In the genomic region with DNA sequence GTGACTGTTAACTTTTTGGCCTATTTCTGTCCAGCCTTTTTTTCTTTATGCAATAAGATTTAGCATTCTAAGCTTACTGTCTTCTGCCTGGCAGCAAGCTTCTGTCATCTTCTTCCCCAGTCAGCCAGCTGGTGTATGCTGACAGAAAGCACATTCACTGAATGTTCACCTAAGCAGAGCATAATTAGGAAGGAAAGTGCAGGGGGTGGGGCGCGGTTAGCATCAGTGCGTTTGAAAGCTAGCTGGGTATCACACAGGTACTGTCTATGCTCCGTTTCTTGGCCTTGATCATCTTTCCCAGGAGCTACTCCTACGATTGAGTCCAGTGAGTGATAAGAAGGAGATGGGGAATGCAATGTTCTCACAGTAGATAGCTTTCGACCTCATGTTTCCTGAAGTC, we compare ENCODE assay signal across 27 mouse cellular contexts. TPM values are rescaled to one million over a fixed set of nuclear protein-coding genes. Genes with fewer than 3 reads are reported as not detected.
DNase-seq lines count a peak whose midpoint lies in the region; ATAC-seq lines count a peak whose summit lies in the region.
"Had no signal": no experiment of that assay in that cellular context is flagged by ENCODE, and none has a peak within 500 bp of the region (broad histone marks: within the 10 kb centered on the region; RNA-seq: fewer than 3 reads in every experiment).

No protein-coding gene starts in this region.

- no peaks in the 10 kb centered on the region for H3K36me3 ChIP-seq in hindbrain, embryonic 12.5 days
- H3K36me3 ChIP-seq in forebrain, embryonic 16.5 days (ENCODE audit: control insufficient read depth, insufficient read depth): no peaks in the 10 kb centered on the region
- H3K36me3 ChIP-seq: G1E; hindbrain, embryonic 13.5 days; stomach, embryonic 15.5 days had no signal

- no peak for ATAC-seq in cerebellum, adult (ENCODE audit: insufficient number of reproducible peaks, low FRiP score, low TSS enrichment)
- no peak for ATAC-seq in hindbrain, embryonic 12.5 days (ENCODE audit: low FRiP score)
- ATAC-seq in forebrain, embryonic 16.5 days: no peak
- ATAC-seq: forebrain, embryonic 13.5 days; intestine, postnatal 0 days had no signal

- H3K4me1 ChIP-seq in hindbrain, embryonic 12.5 days: no peaks in the 10 kb centered on the region
- H3K4me1 ChIP-seq in forebrain, embryonic 16.5 days (replicated peaks; ENCODE audit: control insufficient read depth, insufficient read depth, low read length): no peaks in the 10 kb centered on the region
- H3K4me1 ChIP-seq: forebrain, embryonic 13.5 days; hindbrain, embryonic 13.5 days; stomach, embryonic 15.5 days had no signal

- WGBS in hindbrain, embryonic 12.5 days: 82% methylated on average over 6 of the region's 6 CpGs
- WGBS in forebrain, embryonic 16.5 days: 85% methylated on average over 6 of the region's 6 CpGs

- H3K27ac ChIP-seq in hindbrain, embryonic 12.5 days: no peak overlapping the region
- H3K27ac ChIP-seq in forebrain, embryonic 16.5 days (ENCODE audit: low read length): no peak overlapping the region
- H3K27ac ChIP-seq: forebrain, embryonic 13.5 days; hindbrain, embryonic 13.5 days; liver, embryonic 14.5 days; stomach, embryonic 15.5 days had no signal

- no peak overlapping the region for H3K9ac ChIP-seq in hindbrain, embryonic 12.5 days
- H3K9ac ChIP-seq in forebrain, embryonic 16.5 days (replicated peaks; ENCODE audit: low read depth, low read length): no peak overlapping the region
- H3K9ac ChIP-seq: forebrain, embryonic 13.5 days; hindbrain, embryonic 13.5 days; liver, embryonic 14.5 days; lung, embryonic 14.5 days; stomach, embryonic 15.5 days had no signal

- H3K4me3 ChIP-seq in hindbrain, embryonic 12.5 days: no peak overlapping the region
- no peak overlapping the region for H3K4me3 ChIP-seq in forebrain, embryonic 16.5 days (replicated peaks; ENCODE audit: low read length)
- H3K4me3 ChIP-seq: forebrain, embryonic 13.5 days; hindbrain, embryonic 13.5 days; stomach, embryonic 15.5 days had no signal

- H3K27me3 ChIP-seq in hindbrain, embryonic 12.5 days: no peaks in the 10 kb centered on the region
- no peaks in the 10 kb centered on the region for H3K27me3 ChIP-seq in forebrain, embryonic 16.5 days (replicated peaks; ENCODE audit: control insufficient read depth, insufficient read depth, low read length)
- H3K27me3 ChIP-seq: forebrain, embryonic 13.5 days; hindbrain, embryonic 13.5 days; stomach, embryonic 15.5 days had no signal

- H3K9me3 ChIP-seq in hindbrain, embryonic 12.5 days (replicated peaks): no peaks in the 10 kb centered on the region
- no peaks in the 10 kb centered on the region for H3K9me3 ChIP-seq in forebrain, embryonic 16.5 days (ENCODE audit: control insufficient read depth, low read length)
- H3K9me3 ChIP-seq: forebrain, embryonic 13.5 days; G1E; hindbrain, embryonic 13.5 days; stomach, embryonic 15.5 days had no signal

- peak; percentile 25 to 26 for DNase-seq in cerebellum, postnatal 10 days
- peak; percentile 40 for DNase-seq in right cerebral cortex, adult 18-20 months
- no peak for DNase-seq in right cerebral cortex, postnatal 4 days
- DNase-seq in right cerebral cortex, adult 2 months (ENCODE audit: low spot score in 2 of 2): peak; percentile 43 to 58
- peak; percentile 54 for DNase-seq in telencephalon, adult 2 months (ENCODE audit: low read depth, low spot score)
- DNase-seq: adrenal gland, postnatal 25 days; cerebellum, adult 8-10 months; cerebellum, postnatal 36 days; gastrocnemius, postnatal 36 days; heart, adult 18-20 months; heart, postnatal 36 days; kidney, postnatal 10 days; layer of hippocampus, postnatal 36 days; liver; lung, embryonic 14.5 days; lung, postnatal 14 days; midbrain, embryonic 14.5 days had no signal

- no peak overlapping the region for H3K4me2 ChIP-seq in hindbrain, embryonic 12.5 days (replicated peaks)
- no peak overlapping the region for H3K4me2 ChIP-seq in forebrain, embryonic 16.5 days (ENCODE audit: low read length)
- H3K4me2 ChIP-seq: forebrain, embryonic 13.5 days; heart, embryonic 11.5 days; hindbrain, embryonic 13.5 days; lung, embryonic 14.5 days; stomach, embryonic 15.5 days had no signal

RNA-seq across cellular contexts. Expression of a gene that starts 13.9 kb away (rescaled TPM):
- polyA plus RNA-seq in hindbrain, embryonic 12.5 days (2016; fragmentation: Nextera tagmentation; extraction: Ambion mirVana): 1.5 and 1.7 TPM in 2 replicates
- 4.2 and 4.9 TPM in 2 replicates for polyA plus RNA-seq in forebrain, embryonic 16.5 days (2015; fragmentation: Nextera tagmentation; extraction: Ambion mirVana)
